Mouse (Mus musculus): Measurements from ENCODE around the gene Gm10392. TPM values are rescaled to one million over a fixed set of nuclear protein-coding genes. Genes with fewer than 3 reads are reported as not detected.

Gene Gm10392
- polyA plus RNA-seq, 1 experiment from 2014 or later, result not detected

DNA sequence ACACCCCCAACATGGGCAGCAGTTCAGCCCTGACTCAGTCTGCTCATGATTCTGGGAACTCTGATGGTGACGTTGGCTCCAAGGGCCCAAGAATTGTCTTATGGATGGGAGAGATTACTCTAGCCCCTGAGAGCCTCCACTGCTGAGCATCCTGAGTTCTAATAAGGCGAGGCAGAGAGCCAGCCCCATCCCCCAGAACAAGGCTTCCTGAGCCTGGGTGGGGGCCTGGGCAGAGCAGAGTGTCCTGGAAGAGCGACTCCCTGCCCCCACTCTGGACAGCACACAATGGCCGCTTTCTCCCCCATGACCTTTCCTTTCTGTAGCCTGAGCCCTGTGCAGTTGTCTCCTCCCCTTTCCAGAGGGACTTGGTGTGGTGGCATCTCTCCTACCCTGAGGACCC, 21.1 kb downstream of the Gm10392 start:
- peak overlapping the region; percentile 36 for H3K4me2 ChIP-seq
- no peaks in the 10 kb centered on the region for H3K27me3 ChIP-seq (replicated peaks)
- no peak for ATAC-seq (ENCODE audit: extremely low read depth, insufficient number of reproducible peaks, low FRiP score, low TSS enrichment)
- peaks cover 43% of the 10 kb centered on the region for H3K36me3 ChIP-seq
- no peaks in the 10 kb centered on the region for H3K9me3 ChIP-seq
- H3K27ac ChIP-seq (replicated peaks), result peak overlapping the region; percentile 93
- peak overlapping the region; percentile 73 for H3K9ac ChIP-seq
- 0 out of 2 replicates have a peak overlapping the region, but pooled peaks have one; percentile 4 for H3K4me3 ChIP-seq
- H3K4me1 ChIP-seq, result peaks cover 64% of the 10 kb centered on the region
- WGBS, result 28% methylated on average over 4 of the region's 4 CpGs

DNA sequence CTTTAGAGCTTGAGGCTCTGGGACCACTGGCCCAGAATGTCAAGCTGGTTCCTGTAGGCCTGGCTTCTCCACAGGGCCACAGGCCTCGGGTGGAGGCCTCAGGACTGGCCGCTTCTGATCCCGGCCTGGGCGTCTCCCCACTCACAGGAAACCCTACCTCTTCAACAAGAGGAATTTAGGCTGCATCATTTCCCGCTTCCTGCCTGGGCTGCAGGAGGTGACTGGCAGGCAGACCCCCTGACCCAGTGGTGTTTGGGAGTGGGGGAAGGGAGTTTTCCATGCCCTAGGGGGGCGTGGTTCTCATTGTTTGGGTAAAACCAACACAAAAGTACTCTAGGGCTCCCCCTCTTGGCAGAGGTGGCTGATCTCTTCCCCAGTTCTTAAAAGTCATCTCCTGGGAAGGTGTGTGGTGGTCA, 21.6 kb downstream of the Gm10392 start:
- Histone ChIP-seq H3K27ac (replicated peaks) (peak overlapping the region; percentile 93), H3K4me2 (peak overlapping the region; percentile 36), H3K9ac (peak overlapping the region; percentile 73), H3K9me3 (no peaks in the 10 kb centered on the region), H3K4me1 (peaks cover 64% of the 10 kb centered on the region), H3K36me3 (peaks cover 38% of the 10 kb centered on the region), H3K27me3 (replicated peaks) (no peaks in the 10 kb centered on the region), H3K4me3 (peak overlapping the region; percentile 14; the same call in 1 of the 2 replicates)
- WGBS, result 32% methylated on average over 6 of the region's 6 CpGs
- ATAC-seq (ENCODE audit: extremely low read depth, insufficient number of reproducible peaks, low FRiP score, low TSS enrichment), result no peak; the same call in 1 of the 2 replicates

- H3K4me3 ChIP-seq, result no peak overlapping the region
- no peak for ATAC-seq (ENCODE audit: extremely low read depth, insufficient number of reproducible peaks, low FRiP score, low TSS enrichment)
- H3K27ac ChIP-seq (replicated peaks), result peak overlapping the region; percentile 94; the same call in 1 of the 2 replicates
- no peaks in the 10 kb centered on the region for H3K9me3 ChIP-seq
- H3K36me3 ChIP-seq, result peaks cover 20% of the 10 kb centered on the region
- H3K9ac ChIP-seq, result peak overlapping the region; percentile 99
- H3K4me1 ChIP-seq, result peaks cover 74% of the 10 kb centered on the region
- no peaks in the 10 kb centered on the region for H3K27me3 ChIP-seq (replicated peaks)
- peak overlapping the region; percentile 93 for H3K4me2 ChIP-seq
Observed at GRCm38 (mm10) chr11:77495507-77495906, 23.5 kb downstream of the Gm10392 start.

DNA sequence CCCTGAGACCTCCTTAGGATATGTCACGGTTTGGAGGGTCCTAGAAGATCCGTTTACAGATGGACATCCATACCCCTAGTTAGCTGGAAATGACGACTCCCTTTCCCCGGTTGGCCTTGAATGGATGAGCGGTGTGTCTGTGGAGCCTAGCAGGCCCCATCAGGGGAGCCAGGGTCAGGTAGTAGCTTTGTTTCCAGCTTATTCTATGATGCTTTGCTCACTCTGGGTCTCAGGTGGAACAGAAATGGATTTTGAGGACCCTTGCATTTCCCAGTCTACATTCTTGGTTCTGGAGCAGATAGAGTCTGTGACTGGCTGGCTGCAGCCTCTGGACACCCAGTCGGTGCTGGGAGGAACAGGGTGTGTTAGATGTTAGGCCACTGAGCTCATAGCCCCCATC, 24.2 kb downstream of the Gm10392 start:
- peaks cover 79% of the 10 kb centered on the region for H3K4me1 ChIP-seq
- no peaks in the 10 kb centered on the region for H3K27me3 ChIP-seq (replicated peaks)
- H3K9ac ChIP-seq, result peak overlapping the region; percentile 99
- H3K9me3 ChIP-seq, result no peaks in the 10 kb centered on the region
- WGBS, result 70% methylated on average over 6 of the region's 6 CpGs
- H3K4me2 ChIP-seq, result peak overlapping the region; percentile 93
- peak overlapping the region; percentile 97 for H3K4me3 ChIP-seq
- H3K36me3 ChIP-seq, result peaks cover 13% of the 10 kb centered on the region
- H3K27ac ChIP-seq (replicated peaks), result peak overlapping the region; percentile 94
- ATAC-seq (ENCODE audit: extremely low read depth, insufficient number of reproducible peaks, low FRiP score, low TSS enrichment), result no peak

- peak overlapping the region; percentile 99 for H3K9ac ChIP-seq
- peak overlapping the region; percentile 97 for H3K4me3 ChIP-seq
- WGBS, result 25% methylated on average over 4 of the region's 4 CpGs
- H3K4me2 ChIP-seq, result peak overlapping the region; percentile 93
- H3K27ac ChIP-seq (replicated peaks), result peak overlapping the region; percentile 94
- no peaks in the 10 kb centered on the region for H3K27me3 ChIP-seq (replicated peaks)
- no peaks in the 10 kb centered on the region for H3K9me3 ChIP-seq
- no peak for ATAC-seq (ENCODE audit: extremely low read depth, insufficient number of reproducible peaks, low FRiP score, low TSS enrichment)
- H3K4me1 ChIP-seq, result peaks cover 80% of the 10 kb centered on the region
- peaks cover 8% of the 10 kb centered on the region for H3K36me3 ChIP-seq
Observed at GRCm38 (mm10) chr11:77494344-77494676, 24.7 kb downstream of the Gm10392 start.

DNA sequence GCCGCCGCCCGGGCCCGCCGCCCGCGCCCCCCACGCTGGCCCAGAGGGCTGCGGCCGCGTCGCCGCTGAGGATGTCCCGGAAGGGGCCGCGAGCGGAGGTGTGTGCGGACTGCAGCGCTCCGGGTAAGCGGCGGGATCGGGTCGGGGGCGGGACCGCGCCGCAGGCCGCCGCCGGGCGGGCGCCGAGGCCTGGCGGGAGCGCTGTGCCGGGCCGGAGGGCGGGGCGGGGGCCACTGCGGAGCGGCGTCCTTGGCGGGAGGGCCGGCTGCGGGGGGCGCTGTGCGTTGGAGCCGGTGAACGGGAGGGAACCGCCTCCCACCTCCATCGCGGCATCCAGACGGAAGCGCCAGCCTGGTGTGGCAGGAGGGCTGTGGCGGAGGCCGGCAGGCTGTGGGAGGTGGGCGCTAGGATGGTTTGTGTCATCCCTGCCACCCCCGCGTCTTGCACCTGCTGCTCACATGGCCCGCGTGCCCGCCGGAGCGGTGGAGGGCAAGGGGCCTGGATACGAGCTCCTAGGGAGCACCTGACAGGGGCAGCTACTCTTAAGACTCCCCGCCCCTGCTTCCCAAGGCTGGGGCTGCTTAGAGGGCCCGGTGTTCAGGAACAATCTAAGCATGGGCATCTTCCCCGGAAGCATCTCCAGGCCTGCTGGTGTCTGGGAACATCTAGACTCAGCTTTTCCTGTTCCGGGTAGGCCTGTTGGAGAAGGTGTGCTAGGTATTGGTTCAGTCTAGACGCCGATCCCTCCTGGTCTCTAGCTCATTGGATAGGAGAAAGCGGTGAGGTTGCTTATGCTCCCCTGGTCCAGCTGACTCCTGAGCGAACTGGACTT, 25.3 kb downstream of the Gm10392 start, which contains the start of gene Git1:
Gene Git1, plus strand, starts transcription at position 51 of the 832 bp plus-strand sequence.
- Histone ChIP-seq H3K9me3 (no peaks in the 10 kb centered on the region), H3K36me3 (peaks cover 2% of the 10 kb centered on the region; the same call in 1 of the 2 replicates), H3K4me3 (peak within 1 kb of the TSS; percentile 97), H3K4me1 (peaks cover 83% of the 10 kb centered on the region), H3K27ac (replicated peaks) (peak within 1 kb of the TSS; percentile 94), H3K9ac (peak within 1 kb of the TSS; percentile 99), H3K27me3 (replicated peaks) (no peaks in the 10 kb centered on the region; the same call in 1 of the 2 replicates), H3K4me2 (peak within 1 kb of the TSS; percentile 97)
- WGBS, result 1% methylated on average over 51 of the region's 74 CpGs
- 0 out of 2 replicates have a peak, but pooled peaks have one; percentile 5 for ATAC-seq (ENCODE audit: extremely low read depth, insufficient number of reproducible peaks, low FRiP score, low TSS enrichment)

DNA sequence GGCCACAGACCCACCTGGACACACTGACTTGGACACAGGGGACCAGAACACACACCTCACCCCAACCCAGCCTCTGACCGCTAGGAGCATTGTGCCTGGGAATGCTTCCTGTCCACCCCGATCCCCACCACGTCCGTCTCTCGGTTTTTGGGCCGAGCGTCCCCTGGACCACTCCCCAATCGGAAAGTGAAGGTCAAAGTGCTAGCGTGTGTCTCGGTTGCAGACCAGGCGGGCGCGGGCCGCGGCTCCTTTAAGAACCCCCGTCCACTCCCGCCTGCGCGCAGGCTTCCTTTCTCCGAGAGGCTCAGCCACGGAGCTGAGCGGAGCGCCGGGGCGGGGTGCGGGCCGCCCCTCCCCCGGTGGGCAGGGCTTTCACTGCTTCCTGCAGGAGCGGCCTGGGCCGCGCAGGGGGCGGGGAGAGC, 26.1 kb downstream of the Gm10392 start:
- Histone ChIP-seq H3K4me1 (peaks cover 83% of the 10 kb centered on the region), H3K27me3 (replicated peaks) (no peaks in the 10 kb centered on the region; the same call in 1 of the 2 replicates), H3K9me3 (no peaks in the 10 kb centered on the region), H3K4me3 (peak overlapping the region; percentile 97), H3K27ac (replicated peaks) (peak overlapping the region; percentile 94), H3K9ac (peak overlapping the region; percentile 99), H3K36me3 (peaks cover 2% of the 10 kb centered on the region; the same call in 1 of the 2 replicates), H3K4me2 (peak overlapping the region; percentile 97)
- under 1% methylated on average over 31 of the region's 32 CpGs for WGBS
- ATAC-seq (ENCODE audit: extremely low read depth, insufficient number of reproducible peaks, low FRiP score, low TSS enrichment), result peak; percentile 74

- Histone ChIP-seq H3K27me3 (replicated peaks) (no peaks in the 10 kb centered on the region; the same call in 1 of the 2 replicates), H3K4me2 (peak overlapping the region; percentile 97), H3K36me3 (peaks cover 2% of the 10 kb centered on the region; the same call in 1 of the 2 replicates), H3K4me3 (peak overlapping the region; percentile 97), H3K4me1 (peaks cover 83% of the 10 kb centered on the region), H3K9me3 (no peaks in the 10 kb centered on the region), H3K27ac (replicated peaks) (peak overlapping the region; percentile 94), H3K9ac (peak overlapping the region; percentile 99)
- ATAC-seq (ENCODE audit: extremely low read depth, insufficient number of reproducible peaks, low FRiP score, low TSS enrichment), result no peak
- 0% methylated on average over 17 of the region's 18 CpGs for WGBS
Observed at GRCm38 (mm10) chr11:77492311-77492871, 26.6 kb downstream of the Gm10392 start.

GRCm38 (mm10) chr11:77491502-77492291, 27.3 kb downstream of the Gm10392 start:
- Histone ChIP-seq H3K9ac (peak overlapping the region; percentile 99), H3K36me3 (peaks cover 2% of the 10 kb centered on the region; the same call in 1 of the 2 replicates), H3K4me3 (peak overlapping the region; percentile 97), H3K4me1 (peaks cover 83% of the 10 kb centered on the region), H3K4me2 (peak overlapping the region; percentile 97), H3K27ac (replicated peaks) (peak overlapping the region; percentile 94), H3K9me3 (no peaks in the 10 kb centered on the region), H3K27me3 (replicated peaks) (no peaks in the 10 kb centered on the region; the same call in 1 of the 2 replicates)
- peak; percentile 32; the same call in 1 of the 2 replicates for ATAC-seq (ENCODE audit: extremely low read depth, insufficient number of reproducible peaks, low FRiP score, low TSS enrichment)
- WGBS, result under 1% methylated on average over 23 of the region's 23 CpGs

- no peaks in the 10 kb centered on the region for H3K36me3 ChIP-seq
- H3K4me2 ChIP-seq, result peak overlapping the region; percentile 97
- ATAC-seq (ENCODE audit: extremely low read depth, insufficient number of reproducible peaks, low FRiP score, low TSS enrichment), result peak; percentile 28; the same call in 1 of the 2 replicates
- peak overlapping the region; percentile 97 for H3K4me3 ChIP-seq
- peak overlapping the region; percentile 94 for H3K27ac ChIP-seq (replicated peaks)
- no peaks in the 10 kb centered on the region for H3K9me3 ChIP-seq
- peak overlapping the region; percentile 99 for H3K9ac ChIP-seq
- H3K27me3 ChIP-seq (replicated peaks), result no peaks in the 10 kb centered on the region; the same call in 1 of the 2 replicates
- WGBS, result 0% methylated on average over 13 of the region's 13 CpGs
- peaks cover 81% of the 10 kb centered on the region for H3K4me1 ChIP-seq
Observed at GRCm38 (mm10) chr11:77491123-77491501, 27.9 kb downstream of the Gm10392 start.
